Mouse (Mus musculus) CH12.LX (cell line): Measurements from ENCODE around the gene 2010300C02Rik. TPM values are rescaled to one million over a fixed set of nuclear protein-coding genes. Genes with fewer than 3 reads are reported as not detected.

Experiments
- DNase-seq: peaks from one replicate; pipeline ENCODE4 v3.0.0-alpha.2; 2013; ENCODE audit errors: extremely low read depth
- H3K27ac ChIP-seq: 2 replicates; pipeline ENCODE4 v1.5.1; 2012; ENCODE audit warnings: low read depth, mild to moderate bottlenecking, control low read depth, moderate library complexity; ENCODE audit not compliant: insufficient read depth
- H3K27me3 ChIP-seq: replicated peaks from 2 replicates; pipeline ENCODE3; 2012; ENCODE audit warnings: inconsistent platforms
- H3K36me3 ChIP-seq, 2 experiments: replicated peaks in 1 of 2; 2 replicates each; pipeline versions ENCODE3 to v1.6.1; 2012; ENCODE audit warnings: inconsistent platforms in 1 of 2, low read length in 1 of 2, mild to moderate bottlenecking in 1 of 2, mixed read lengths in 1 of 2, moderate library complexity in 1 of 2; ENCODE audit not compliant: control insufficient read depth in 1 of 2, insufficient read depth in 1 of 2
- H3K4me1 ChIP-seq, 2 experiments: 2 replicates each; pipeline ENCODE4 v1.6.1; 2012; ENCODE audit warnings: inconsistent platforms in 1 of 2, moderate library complexity in 1 of 2; ENCODE audit not compliant: insufficient read depth in 2 of 2, control insufficient read depth in 1 of 2
- H3K4me2 ChIP-seq: 2 replicates; pipeline ENCODE4 v1.6.1; 2012; ENCODE audit warnings: low read depth, mild to moderate bottlenecking, control low read depth; ENCODE audit not compliant: poor library complexity, insufficient read depth, severe bottlenecking
- H3K4me3 ChIP-seq, 3 experiments: fragments of 150-350 bp in 1 of 3; sonication (generic) in 1 of 3; replicated peaks in 1 of 3; 2 replicates each; pipeline versions ENCODE3 to v1.5.1; 2011 to 2012; ENCODE audit warnings: low read depth in 2 of 3, low read length in 2 of 3, mild to moderate bottlenecking in 2 of 3, moderate library complexity in 2 of 3, control low read depth in 1 of 3, improper control_type of control experiment in 1 of 3, inconsistent platforms in 1 of 3, mixed read lengths in 1 of 3; ENCODE audit not compliant: poor library complexity in 1 of 3
- H3K79me2 ChIP-seq: replicated peaks from 2 replicates; pipeline ENCODE4 v1.6.1; 2012; ENCODE audit warnings: mild to moderate bottlenecking, moderate library complexity; ENCODE audit not compliant: control insufficient read depth, poor library complexity, insufficient read depth, severe bottlenecking; ENCODE audit errors: extremely low read depth
- H3K9ac ChIP-seq: 2 replicates; pipeline ENCODE4 v1.6.1; 2012; ENCODE audit warnings: low read depth, mild to moderate bottlenecking, control low read depth, moderate library complexity; ENCODE audit not compliant: insufficient read depth
- H3K9me3 ChIP-seq: replicated peaks from 2 replicates; pipeline ENCODE3; 2012; ENCODE audit warnings: low read length, inconsistent platforms, mixed read lengths
- CTCF ChIP-seq, 2 experiments: IDR thresholded peaks in 1 of 2; conservative IDR thresholded peaks in 1 of 2; 2 replicates each; pipeline ENCODE4 v1.5.1; 2011 to 2012; ENCODE audit warnings: low read depth in 2 of 2, low read length in 2 of 2, improper control_type of control experiment in 1 of 2, inconsistent platforms in 1 of 2, mild to moderate bottlenecking in 1 of 2, moderate library complexity in 1 of 2
- E2F4 ChIP-seq: IDR thresholded peaks from 2 replicates; pipeline ENCODE4 v1.6.1; 2011; ENCODE audit warnings: low read depth, low read length, improper control_type of control experiment; ENCODE audit not compliant: insufficient replicate concordance
- ELF1 ChIP-seq: IDR thresholded peaks from 2 replicates; pipeline ENCODE4 v1.6.1; 2014; ENCODE audit warnings: low read depth, mild to moderate bottlenecking, inconsistent platforms, low read length, improper control_type of control experiment
- EP300 ChIP-seq: IDR thresholded peaks from 2 replicates; pipeline ENCODE4 v1.6.1; 2011; ENCODE audit warnings: low read length, improper control_type of control experiment
- ETS1 ChIP-seq: conservative IDR thresholded peaks from 2 replicates; pipeline ENCODE4 v1.6.1; 2012; ENCODE audit warnings: low read depth, mild to moderate bottlenecking, inconsistent platforms, low read length, improper control_type of control experiment, moderate library complexity
- HCFC1 ChIP-seq: IDR thresholded peaks from 2 replicates; pipeline ENCODE4 v1.6.1; 2012; ENCODE audit warnings: low read depth, mild to moderate bottlenecking, inconsistent platforms, low read length, improper control_type of control experiment
- IRF4 ChIP-seq: IDR thresholded peaks from 2 replicates; pipeline ENCODE4 v1.6.1; 2014; ENCODE audit warnings: low read depth, mild to moderate bottlenecking, inconsistent platforms, low read length, improper control_type of control experiment
- MXI1 ChIP-seq: IDR thresholded peaks from 2 replicates; pipeline ENCODE4 v1.6.1; 2011; ENCODE audit warnings: mild to moderate bottlenecking, low read depth, low read length, improper control_type of control experiment
- MYC ChIP-seq: IDR thresholded peaks from 2 replicates; pipeline ENCODE4 v1.6.1; 2011; ENCODE audit warnings: low read depth, mild to moderate bottlenecking, improper control_type of control experiment, low read length
- NRF1 ChIP-seq: IDR thresholded peaks from 2 replicates; pipeline ENCODE4 v1.6.1; 2014; ENCODE audit warnings: low read depth, mild to moderate bottlenecking, inconsistent platforms, low read length, improper control_type of control experiment, moderate library complexity
- RCOR1 ChIP-seq: conservative IDR thresholded peaks from 2 replicates; pipeline ENCODE4 v1.6.1; 2012; ENCODE audit warnings: low read depth, mild to moderate bottlenecking, inconsistent platforms, low read length, improper control_type of control experiment
- SIN3A ChIP-seq: IDR thresholded peaks from 2 replicates; pipeline ENCODE4 v1.6.1; 2012; ENCODE audit warnings: low read length, improper control_type of control experiment, inconsistent platforms
- SMC3 ChIP-seq: IDR thresholded peaks from 2 replicates; pipeline ENCODE4 v1.6.1; 2011; ENCODE audit warnings: low read depth, low read length, improper control_type of control experiment
- TBP ChIP-seq: conservative IDR thresholded peaks from 2 replicates; pipeline ENCODE4 v1.6.1; 2011; ENCODE audit warnings: low read depth, low read length, improper control_type of control experiment
- UBTF ChIP-seq: IDR thresholded peaks from 2 replicates; pipeline ENCODE4 v1.6.1; 2012; ENCODE audit warnings: low read depth, mild to moderate bottlenecking, inconsistent platforms, low read length, improper control_type of control experiment, moderate library complexity
- ZC3H11A ChIP-seq: IDR thresholded peaks from 2 replicates; pipeline ENCODE4 v1.6.1; 2012; ENCODE audit warnings: low read depth, mild to moderate bottlenecking, inconsistent platforms, low read length, improper control_type of control experiment
- ZMIZ1 ChIP-seq: IDR thresholded peaks from 2 replicates; pipeline ENCODE4 v1.6.1; 2012; ENCODE audit warnings: low read depth, mild to moderate bottlenecking, inconsistent platforms, low read length, improper control_type of control experiment
- ZNF384 ChIP-seq: IDR thresholded peaks from 2 replicates; pipeline ENCODE4 v1.6.1; 2012; ENCODE audit warnings: low read depth, low read length, improper control_type of control experiment, inconsistent platforms
- dilution Hi-C: fragments of 300-500 bp; cut with MboI; formaldehyde crosslinking; loops from 2 replicates; pipeline ENCODE4 v1.14.3; 2020; ENCODE audit warnings: low sequenced_read_pairs; ENCODE audit not compliant: extremely low pct_unique_long_range_greater_than_20kb, extremely low pct_ligation_motif_present
- in situ Hi-C: fragments of 300-500 bp; cut with MboI; formaldehyde crosslinking; loops from 3 replicates; pipeline ENCODE4 v1.14.3; 2019; ENCODE audit warnings: low sequenced_read_pairs, low pct_ligation_motif_present, low pct_unique_long_range_greater_than_20kb, mixed read lengths
- polyA plus RNA-seq: library from polyadenylated mRNA; unstranded; fragments of >175 nt; gene quantifications from 2 replicates; pipeline ENCODE4 v1.2.1, GENCODE M21; 2012; ENCODE audit warnings: low read depth; ENCODE audit not compliant: insufficient read length
- total RNA-seq, 2 experiments: library from RNA; depleted of rRNA; stranded (reverse); fragments of 300-350 nt in 1 of 2; fragments of >200 nt in 1 of 2; gene quantifications; 2 replicates each; pipeline ENCODE4 v1.2.3; 2012 to 2014

2010300C02Rik gene
- total and polyA plus RNA-seq, 3 experiments, result 0.08 to 0.25 (median 0.09) TPM

GRCm38 (mm10) chr1:37583795-37584464, 136.0 kb downstream of the 2010300C02Rik start:
- Histone ChIP-seq H3K36me3 (peaks cover 0 to 1% of the 10 kb centered on the region in 2 experiments), H3K4me1 (peaks cover 12 to 28% of the 10 kb centered on the region in 2 experiments), H3K79me2 (no peaks in the 10 kb centered on the region), H3K27me3 (no peaks in the 10 kb centered on the region), H3K4me3 (no peak overlapping the region), H3K4me2 (no peak overlapping the region), H3K27ac (no peak overlapping the region), H3K9ac (no peak overlapping the region), H3K9me3 (no peaks in the 10 kb centered on the region)
- dilution Hi-C loops (no loop called here), in situ Hi-C loops (no loop called here)
- no peak for DNase-seq
- TF ChIP-seq E2F4, result no peak
- TF ChIP-seq SMC3, result no peak
- no peak for TF ChIP-seq SIN3A

- no peak for TF ChIP-seq IRF4
- no peak for TF ChIP-seq HCFC1
- TF ChIP-seq ZC3H11A, result no peak
- TF ChIP-seq TBP, result no peak
- TF ChIP-seq ELF1, result no peak
- no peak for TF ChIP-seq EP300
- TF ChIP-seq MYC, result no peak
- no peak for TF ChIP-seq SIN3A
- TF ChIP-seq NRF1, result no peak
- TF ChIP-seq ZMIZ1, result no peak
- TF ChIP-seq UBTF, result no peak
- no peak for TF ChIP-seq ZNF384
- no peak for TF ChIP-seq CTCF (conservative IDR thresholded peaks at IDR 0.05 in 1 of 2, IDR thresholded peaks at IDR 0.05 in 1 of 2; ENCODE audit: low read depth in 2 of 2, low read length in 2 of 2)
- TF ChIP-seq ETS1, result no peak
- TF ChIP-seq RCOR1, result no peak
- TF ChIP-seq MXI1, result no peak
- TF ChIP-seq, all 38 proteins: peak for 0
- no peaks in the 10 kb centered on the region for H3K27me3 ChIP-seq
- dilution Hi-C loops, result no loop called here
Observed at GRCm38 (mm10) chr1:37583167-37583566, 136.7 kb downstream of the 2010300C02Rik start.

More at GRCm38 (mm10) chr1:37583167-37583566, 136.7 kb downstream of the 2010300C02Rik start:
- no peaks in the 10 kb centered on the region for H3K9me3 ChIP-seq
- H3K27ac ChIP-seq, result no peak overlapping the region
- no peak overlapping the region for H3K4me3 ChIP-seq
- no peak for DNase-seq
- peaks cover 0 to 1% of the 10 kb centered on the region in 2 experiments for H3K36me3 ChIP-seq
- no peak overlapping the region for H3K9ac ChIP-seq
- in situ Hi-C loops, result no loop called here
- no peaks in the 10 kb centered on the region for H3K79me2 ChIP-seq
- H3K4me1 ChIP-seq, result peaks cover 12 to 26% of the 10 kb centered on the region in 2 experiments
- no peak overlapping the region for H3K4me2 ChIP-seq
